Mouse (Mus musculus) T-helper 17 cell (primary cell): ENCODE measurements around the gene C1qtnf1.

ENCODE experiments used
- in situ Hi-C, 2 experiments: fragments of 300-600 bp; cut with MboI, MseI; formaldehyde crosslinking; loops; 1 replicate in 1 of 2; 2 replicates in 1 of 2; pipeline ENCODE4 v1.15.1; 2025; ENCODE audit warnings: high pct_unique_total_duplicates in 2 of 2

The C1qtnf1 gene

DNA sequence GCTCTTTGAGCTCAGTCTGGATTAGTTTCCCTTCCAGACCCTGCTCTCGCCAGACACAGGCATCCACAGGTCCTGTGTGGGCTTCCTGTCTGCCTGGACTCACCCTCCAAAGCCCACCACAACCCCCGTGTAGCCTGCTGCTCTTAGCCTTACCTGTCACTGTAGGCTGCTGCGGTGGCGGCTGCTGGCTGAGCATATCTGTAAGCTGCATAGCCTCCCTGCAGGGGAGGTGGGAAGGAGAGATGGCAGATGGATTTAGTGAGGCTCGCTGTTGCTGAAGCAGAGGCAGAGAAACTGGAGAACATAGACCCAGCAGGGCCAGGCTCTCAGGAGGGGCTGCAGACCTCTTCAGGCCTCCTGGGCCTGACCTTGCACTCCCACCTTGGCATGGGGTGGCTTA lies 67.1 kb downstream of the C1qtnf1 start:
- in situ Hi-C loops, result no loop called here

DNA sequence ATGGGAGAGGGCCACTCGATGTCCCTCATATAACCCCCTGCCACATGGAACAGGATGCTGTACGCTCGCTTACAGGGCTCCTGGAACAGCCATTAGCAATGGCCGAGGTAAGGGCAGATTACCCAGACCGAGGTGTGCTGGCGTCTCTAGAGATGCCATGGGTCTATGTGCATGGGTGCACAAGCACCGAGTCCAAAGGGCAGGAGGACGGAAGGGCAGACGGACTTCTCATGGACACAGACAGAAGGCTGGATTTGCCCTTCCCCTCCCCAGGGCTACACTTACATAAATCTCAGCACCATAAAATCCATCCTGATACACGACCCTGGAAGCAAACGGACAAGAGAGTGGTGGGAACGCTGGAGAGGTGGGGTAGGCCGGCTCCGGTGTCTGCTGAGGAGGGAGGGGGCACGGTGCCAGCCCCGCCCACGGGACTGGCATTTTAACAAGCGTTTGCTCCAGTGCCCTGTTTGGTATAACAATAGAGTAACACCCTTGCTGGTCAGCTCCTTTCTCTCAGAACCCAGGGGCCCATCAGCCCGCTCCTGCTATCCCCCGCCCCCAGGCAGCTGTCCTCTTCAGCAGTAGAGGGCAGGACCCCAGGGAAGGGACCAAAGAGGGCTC lies 68.2 kb downstream of the C1qtnf1 start:
- in situ Hi-C loops, result no loop called here
